Comparison of ENCODE assay signal across 12 mouse cellular contexts in the genomic region with DNA sequence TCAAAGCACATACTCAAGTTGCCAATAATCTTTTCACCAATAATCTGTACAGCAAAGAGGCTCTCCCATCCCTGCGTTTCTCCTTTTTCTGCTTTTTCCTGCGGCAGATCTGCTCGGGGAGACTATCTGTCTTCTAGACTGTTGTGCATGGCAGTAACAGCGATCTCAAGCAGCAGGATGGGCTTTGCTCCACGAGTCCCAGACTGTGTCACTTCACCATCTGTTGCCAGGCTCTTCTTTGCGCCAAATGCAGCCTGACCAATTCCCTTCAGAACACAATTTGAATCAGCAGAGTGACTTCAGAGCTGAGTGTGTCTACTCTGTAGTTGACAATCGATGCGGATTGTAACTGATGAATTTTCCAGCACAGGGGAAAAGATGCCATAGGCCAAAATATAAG.
DNase-seq lines count a peak whose midpoint lies in the region; ATAC-seq lines count a peak whose summit lies in the region.
"Had no signal": no experiment of that assay in that cellular context is flagged by ENCODE, and none has a peak within 500 bp of the region (broad histone marks: within the 10 kb centered on the region; RNA-seq: fewer than 3 reads in every experiment).

No protein-coding gene starts in this region.

- no peak for DNase-seq in frontal cortex, postnatal 25 days (ENCODE audit: low spot score in 2 of 2)
- peak; percentile 97 for DNase-seq in brain, adult 2 months (ENCODE audit: low read depth, low spot score)
- DNase-seq in cerebellum, adult 9-11 months = peak; percentile 94
- peak; percentile 26 to 65 for DNase-seq in layer of hippocampus, postnatal 14 days (ENCODE audit: low spot score in 2 of 2)
- no peak for DNase-seq in lung, postnatal 4 days
- no peak for DNase-seq in heart, postnatal 10 days
- DNase-seq: adrenal gland, adult 8-10 months; heart, postnatal 14 days; kidney, adult 2 months; thymus, adult 2 months had no signal

- intact Hi-C loops in heart, postnatal 10 days (cut with DNase I) = no loop called here

- ATAC-seq in frontal cortex, adult (ENCODE audit: low TSS enrichment) = peak; percentile 74
- no peak for ATAC-seq in CD4-positive, CD25-positive, alpha-beta regulatory T cell, adult 4 months

Comparison
In these comparisons a context has a peak if more than half of its experiments do, and no peak if none do; other contexts are left out.
1. DNase-seq: peak in brain, adult 2 months (single experiment), cerebellum, adult 9-11 months (single experiment) and layer of hippocampus, postnatal 14 days (2 of 2); none in frontal cortex, postnatal 25 days (0 of 2), lung, postnatal 4 days (0 of 2) and heart, postnatal 10 days (0 of 2).